Mouse (Mus musculus) right cerebral cortex, adult 2 months (tissue): Measurements from ENCODE around the gene Tiam2.
"Not testable (repeated sequence)": the region's sequence is repeated elsewhere in the genome, so short reads cannot be mapped to it uniquely, and the experiment has no call there.

Experiments used
- DNase-seq, 2 experiments: peaks; one replicate each; pipeline ENCODE4 v3.0.0; 2021 to 2022; ENCODE audit warnings: low spot score in 2 of 2

The Tiam2 gene

GRCm38 (mm10) chr17:3344872-3345271, 18.5 kb downstream of the Tiam2 start:
- no peak for DNase-seq

- peak in 1 of 2 experiments; percentile 57 for DNase-seq
Measured at GRCm38 (mm10) chr17:3345276-3345885, 19.0 kb downstream of the Tiam2 start.

GRCm38 (mm10) chr17:3347800-3348199, 21.4 kb downstream of the Tiam2 start:
- DNase-seq: no peak

DNA sequence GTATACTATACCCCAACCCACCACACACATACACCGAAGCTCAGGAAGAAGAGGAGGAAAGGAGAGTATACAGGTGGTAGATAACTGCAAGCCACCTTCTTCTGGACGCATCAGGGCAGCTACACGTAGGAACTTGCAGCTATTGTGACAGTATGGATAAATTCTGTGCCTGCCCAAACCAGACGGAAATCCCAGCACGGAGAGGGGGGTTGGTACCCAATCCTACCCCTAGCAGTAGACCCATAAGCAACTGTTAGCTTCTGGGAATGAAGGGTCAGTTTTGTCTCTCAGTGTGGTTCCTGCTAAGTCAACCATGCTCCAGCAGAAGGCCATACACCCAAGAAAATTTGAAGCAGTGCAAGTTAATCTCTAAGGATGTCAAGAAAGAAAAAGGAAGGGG, 23.0 kb downstream of the Tiam2 start:
- DNase-seq: no peak

DNA sequence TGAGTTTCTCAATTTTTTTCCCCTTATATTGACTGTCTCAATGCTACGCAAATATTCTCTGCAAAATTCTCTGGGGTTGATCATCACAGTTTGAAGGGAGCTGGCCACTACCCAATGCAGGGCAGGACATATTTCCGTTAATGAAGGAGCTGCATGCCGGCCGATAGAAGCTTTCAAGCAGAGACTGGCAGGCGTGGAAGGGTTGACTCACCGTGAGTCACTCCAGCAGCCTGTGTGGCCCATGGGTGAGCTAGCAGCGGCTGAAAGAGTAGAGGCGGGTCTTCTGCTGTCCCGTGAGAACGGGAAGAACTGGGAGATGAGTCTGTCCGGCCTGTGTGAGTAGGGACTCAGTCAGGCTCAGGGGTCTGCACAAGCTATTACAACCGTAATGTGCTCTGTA, 23.6 kb downstream of the Tiam2 start:
- no peak for DNase-seq

DNA sequence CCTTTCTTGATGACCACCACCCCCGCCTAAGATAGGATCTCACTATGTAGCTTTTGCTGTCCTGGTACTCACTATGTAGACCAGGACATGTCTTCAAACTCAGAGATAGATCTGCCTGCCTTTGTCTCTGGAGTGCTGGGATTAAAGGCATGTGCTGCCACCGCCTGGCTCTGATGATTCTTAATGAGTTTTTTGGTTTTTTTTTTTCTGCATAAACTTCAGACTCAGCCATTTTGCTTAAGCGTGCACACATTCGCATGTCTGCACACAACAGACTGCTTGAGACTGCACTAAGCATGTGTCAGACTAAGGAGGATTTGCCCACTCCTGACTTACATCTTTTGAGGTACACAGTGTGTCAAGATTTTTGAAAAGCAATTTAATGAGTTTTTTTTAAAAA, 24.0 kb downstream of the Tiam2 start:
- DNase-seq: no peak

DNA sequence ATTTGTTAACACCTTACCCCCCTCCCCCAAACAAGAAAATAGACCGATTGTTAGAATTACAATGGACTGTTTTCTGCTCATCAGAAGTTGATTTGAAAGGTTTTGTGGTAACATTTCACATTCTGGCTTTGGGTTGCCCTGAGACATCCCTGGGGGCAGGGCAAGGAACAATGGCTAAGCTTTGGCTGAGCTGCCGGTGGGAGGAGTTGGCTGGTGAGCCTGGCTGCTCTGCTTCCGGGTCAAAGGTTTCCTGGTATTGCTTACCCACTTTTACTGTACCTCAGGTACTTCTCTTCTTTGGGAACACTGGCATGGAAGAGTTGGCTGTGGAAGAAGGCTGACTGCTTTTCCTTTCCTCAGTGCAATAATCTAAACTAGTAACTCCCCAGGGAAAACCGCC, 25.3 kb downstream of the Tiam2 start:
- DNase-seq: no peak

DNA sequence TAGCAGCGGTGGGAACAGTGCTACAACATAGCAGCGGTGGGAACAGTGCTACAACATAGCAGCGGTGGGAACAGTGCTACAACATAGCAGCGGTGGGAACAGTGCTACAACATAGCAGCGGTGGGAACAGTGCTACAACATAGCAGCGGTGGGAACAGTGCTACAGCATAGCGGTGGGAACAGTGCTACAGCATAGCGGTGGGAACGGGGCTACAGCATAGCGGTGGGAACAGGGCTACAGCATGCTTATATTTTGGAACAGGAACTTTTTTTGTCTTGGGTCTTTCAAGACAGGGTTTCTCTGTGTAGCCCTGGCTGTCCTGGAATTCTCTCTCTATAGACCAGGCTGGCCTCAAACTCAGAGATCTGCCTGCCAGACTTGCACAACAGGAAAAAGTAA, 26.8 kb downstream of the Tiam2 start:
- not testable (repeated sequence) for DNase-seq

GRCm38 (mm10) chr17:3354856-3355255, 28.5 kb downstream of the Tiam2 start:
- DNase-seq: no peak

DNA sequence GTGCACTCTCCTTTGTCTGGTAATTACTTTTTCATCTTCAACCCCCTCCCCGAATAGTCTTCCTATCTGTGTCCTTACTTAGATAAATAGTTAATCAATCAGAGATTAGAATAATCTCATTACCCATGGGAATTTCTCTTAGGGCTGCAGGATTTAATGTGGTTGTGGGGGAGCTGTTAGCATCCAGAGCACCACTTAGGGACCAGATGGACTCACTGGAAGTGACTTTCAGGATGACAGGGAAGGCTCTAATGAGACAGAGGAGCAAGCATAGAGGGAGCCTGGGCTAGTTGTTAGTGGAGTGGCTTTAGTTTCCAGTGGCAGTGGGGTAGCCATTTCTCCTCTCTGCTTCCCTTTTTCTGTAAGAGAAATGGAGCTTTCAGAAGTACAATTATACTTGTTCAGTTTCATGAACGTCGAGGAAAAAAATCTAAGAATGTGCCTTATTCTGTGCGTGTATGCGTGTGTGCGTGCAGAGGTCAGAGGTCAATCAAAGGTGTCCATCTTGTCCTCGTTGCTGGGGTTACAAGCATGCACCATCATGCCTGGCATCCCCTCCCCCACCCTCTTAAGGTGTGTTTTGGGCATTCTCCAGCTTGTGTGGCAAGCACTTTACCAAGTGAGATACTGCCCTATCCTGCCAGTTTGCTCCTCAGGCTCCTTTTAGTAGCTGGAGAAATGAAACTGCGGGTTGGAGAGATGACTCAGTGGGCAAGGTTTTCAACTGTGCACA, 30.4 kb downstream of the Tiam2 start:
- no peak for DNase-seq

DNA sequence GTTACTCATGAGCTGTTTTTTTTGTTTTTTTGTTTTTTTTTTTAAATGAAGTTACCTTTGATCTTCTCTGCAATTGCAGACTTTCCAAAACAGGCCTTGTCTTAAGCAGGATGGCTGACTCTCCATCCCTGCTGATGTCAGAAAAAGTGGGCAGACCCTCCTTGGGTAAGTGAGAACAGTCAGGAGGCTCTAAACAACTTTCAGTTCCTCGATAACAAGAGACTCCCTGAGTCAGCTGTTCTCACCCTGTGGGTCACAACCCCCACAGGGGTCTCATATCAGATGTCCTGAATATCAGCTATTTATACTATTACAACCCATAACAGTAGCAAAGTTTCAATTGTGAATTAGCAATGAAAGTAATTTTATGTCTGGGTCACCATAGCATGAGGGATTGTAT, 33.9 kb downstream of the Tiam2 start:
- DNase-seq: no peak

- DNase-seq: no peak
Measured at GRCm38 (mm10) chr17:3361751-3362150, 35.4 kb downstream of the Tiam2 start.

DNA sequence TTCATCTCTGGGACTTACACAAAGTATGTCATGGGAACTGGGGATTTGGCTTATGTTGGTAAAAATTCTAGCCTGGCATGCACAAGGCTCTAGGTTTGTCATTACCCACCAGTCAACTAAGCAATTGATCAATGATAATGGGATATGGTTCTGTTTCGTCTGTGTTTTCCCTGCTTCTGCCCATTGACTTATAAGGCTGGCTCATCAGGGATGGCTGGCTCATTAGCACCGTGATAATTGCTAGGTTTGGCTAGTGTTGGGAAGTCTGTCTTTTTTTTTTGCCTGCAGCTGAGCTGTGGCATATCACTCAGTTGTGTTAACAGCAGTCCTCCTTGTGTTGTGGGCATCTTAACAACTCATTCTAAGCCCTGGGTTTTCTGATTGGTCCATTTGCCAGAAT, 36.8 kb downstream of the Tiam2 start:
- no peak for DNase-seq

- DNase-seq: peak in 1 of 2 experiments; percentile 16
Measured at GRCm38 (mm10) chr17:3366741-3367140, 40.4 kb downstream of the Tiam2 start.

DNA sequence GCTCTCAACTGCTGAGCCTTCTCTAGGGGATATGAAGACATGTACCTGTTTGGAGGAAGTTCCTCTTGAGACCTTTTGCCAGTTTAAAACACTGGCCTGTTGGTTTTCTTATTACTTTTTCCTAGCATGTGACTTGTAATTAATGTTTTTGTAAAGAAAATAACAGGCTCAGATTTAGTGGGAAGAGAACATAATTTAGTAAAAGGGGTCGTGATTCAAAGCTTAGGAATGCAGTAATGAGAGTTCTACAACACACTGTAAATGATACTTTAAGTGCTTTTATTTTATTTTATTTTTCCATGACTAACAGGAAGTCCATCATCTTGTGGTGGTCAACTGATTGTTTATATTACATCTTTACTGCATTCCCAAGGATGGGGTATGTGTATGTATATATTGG, 42.0 kb downstream of the Tiam2 start:
- no peak for DNase-seq

GRCm38 (mm10) chr17:3369631-3370030, 43.3 kb downstream of the Tiam2 start:
- peak in 1 of 2 experiments; percentile 11 for DNase-seq

DNA sequence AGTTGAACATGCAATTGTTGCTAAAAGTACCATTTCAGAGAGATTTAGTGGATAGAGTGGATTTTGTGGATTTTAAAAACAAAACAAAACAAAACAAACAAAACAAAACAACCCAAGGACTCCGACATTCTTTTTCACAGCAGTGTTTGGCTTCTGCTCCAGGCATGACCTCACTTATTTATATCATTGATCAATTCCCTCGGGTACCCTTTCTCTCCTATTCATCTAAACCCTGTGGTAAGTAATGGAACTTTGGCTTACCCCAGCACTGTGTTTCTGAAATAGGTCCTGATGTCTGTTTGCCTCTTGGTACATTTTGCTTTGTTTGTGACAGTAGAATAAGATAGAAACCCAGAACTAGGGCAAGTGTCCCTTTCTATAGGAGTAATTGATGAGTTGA, 52.2 kb downstream of the Tiam2 start:
- DNase-seq: no peak

DNA sequence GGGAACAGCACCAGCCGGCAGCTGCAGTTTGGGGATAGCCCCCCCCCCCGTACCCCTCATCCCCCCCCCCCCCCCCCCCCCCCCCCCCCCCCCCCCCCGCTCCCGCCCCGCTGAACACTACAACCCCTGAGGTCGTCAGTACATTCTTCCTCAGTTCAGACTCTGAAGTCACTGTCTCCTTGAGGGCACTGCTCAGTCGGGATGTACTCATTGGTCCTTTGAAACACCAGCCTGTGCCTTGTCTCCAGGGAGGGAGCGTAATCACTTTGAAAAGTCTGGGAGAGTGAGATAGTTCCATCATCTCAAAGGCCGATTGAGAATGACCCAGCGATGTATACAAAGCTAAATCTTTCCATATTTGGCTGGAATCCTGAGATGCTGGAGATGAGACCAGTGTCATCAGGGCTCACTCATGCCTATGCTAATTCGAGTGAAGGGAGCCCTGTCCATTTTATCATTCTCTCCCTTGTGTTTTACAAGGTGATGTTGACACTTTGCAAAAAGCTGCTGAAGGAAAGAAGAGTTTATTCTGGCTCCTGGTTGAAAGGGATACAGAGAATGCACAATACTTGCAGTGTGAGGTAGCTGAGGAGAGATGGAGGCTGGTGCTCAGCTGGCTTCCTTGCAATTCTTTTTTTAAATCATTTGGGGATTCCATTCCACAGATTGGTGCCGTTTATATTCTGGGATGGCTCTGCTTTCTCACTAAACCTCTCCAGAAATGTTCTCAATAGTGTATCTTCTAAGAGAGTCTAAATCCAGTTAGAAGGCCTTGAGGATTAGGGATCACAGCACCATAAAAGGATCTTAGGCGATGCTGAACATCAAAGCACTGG, 53.6 kb downstream of the Tiam2 start:
- no peak for DNase-seq

DNA sequence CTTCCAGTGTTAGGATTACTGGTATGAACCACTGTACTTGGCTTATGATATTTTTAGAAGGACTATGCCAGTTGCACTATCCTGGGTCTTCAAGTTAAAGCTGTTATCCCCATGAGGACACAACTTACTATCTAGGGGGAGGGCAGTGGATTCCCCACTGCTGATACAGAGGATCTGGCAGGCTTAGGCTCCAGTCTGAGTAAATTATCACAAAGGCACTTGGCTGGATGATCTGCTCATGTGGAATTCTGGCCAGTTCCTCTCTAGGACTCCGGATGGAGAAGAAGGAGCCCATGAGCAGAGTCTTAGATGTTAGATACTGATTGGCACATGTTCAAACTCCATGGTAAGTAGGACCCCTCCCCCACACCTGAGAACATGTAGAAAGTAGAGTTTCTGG, 59.0 kb downstream of the Tiam2 start:
- DNase-seq: no peak

GRCm38 (mm10) chr17:3387819-3388218, 61.4 kb downstream of the Tiam2 start:
- DNase-seq: no peak

DNA sequence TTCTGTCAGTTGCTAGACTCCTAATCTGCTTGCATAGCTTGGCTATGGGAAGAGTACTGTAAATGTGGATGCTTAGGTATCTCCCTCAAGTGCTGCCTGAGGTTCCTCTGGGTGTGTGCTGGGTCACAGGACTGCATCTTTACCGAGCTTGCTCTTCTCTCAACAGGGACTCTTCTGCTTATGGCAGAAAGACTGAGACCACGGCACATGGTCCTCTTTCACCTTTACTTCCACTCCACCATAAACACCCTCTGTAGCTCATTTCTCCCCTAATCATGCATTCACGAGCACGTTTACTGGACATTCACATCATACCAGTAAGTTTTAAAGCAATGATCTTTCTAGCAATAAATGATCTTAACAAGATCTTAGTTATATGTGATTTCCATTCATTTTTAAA, 63.4 kb downstream of the Tiam2 start:
- no peak for DNase-seq

DNA sequence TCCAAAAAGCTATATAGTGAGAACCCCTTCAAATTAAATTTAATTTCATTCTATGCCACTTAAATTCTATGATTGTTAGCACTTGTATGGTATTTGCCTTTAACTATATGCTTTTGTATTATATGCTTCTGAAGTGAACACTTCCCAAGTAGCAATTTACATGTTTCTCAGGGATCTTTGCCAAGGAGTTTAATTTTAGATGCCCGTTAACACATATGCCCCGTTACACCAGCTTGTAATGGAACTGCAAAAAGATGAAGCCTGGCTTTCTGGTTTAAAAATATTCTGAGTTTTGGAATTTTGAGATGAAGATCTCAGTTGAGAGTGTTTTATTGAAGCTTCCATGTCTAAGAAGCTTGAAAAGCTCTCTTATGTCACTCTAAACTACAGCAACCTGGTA, 67.6 kb downstream of the Tiam2 start:
- no peak for DNase-seq

GRCm38 (mm10) chr17:3394985-3395384, 68.6 kb downstream of the Tiam2 start:
- DNase-seq: no peak
